Mouse (Mus musculus) cortical plate, adult 2 months (tissue): ENCODE data around the gene Ifi35.

ENCODE experiments used
- CTCF ChIP-seq: fragments of 200-500 bp; IDR thresholded peaks from 2 replicates; pipeline ENCODE4 v1.5.1; 2011; ENCODE audit warnings: mild to moderate bottlenecking, control low read depth, low read length; ENCODE audit not compliant: insufficient read depth; ENCODE audit errors: extremely low read depth
- POLR2A ChIP-seq: fragments of 200-500 bp; IDR thresholded peaks from 2 replicates; pipeline ENCODE4 v1.6.1; 2011; ENCODE audit warnings: mild to moderate bottlenecking, low read length, control low read depth; ENCODE audit not compliant: insufficient read depth; ENCODE audit errors: extremely low read depth

DNA sequence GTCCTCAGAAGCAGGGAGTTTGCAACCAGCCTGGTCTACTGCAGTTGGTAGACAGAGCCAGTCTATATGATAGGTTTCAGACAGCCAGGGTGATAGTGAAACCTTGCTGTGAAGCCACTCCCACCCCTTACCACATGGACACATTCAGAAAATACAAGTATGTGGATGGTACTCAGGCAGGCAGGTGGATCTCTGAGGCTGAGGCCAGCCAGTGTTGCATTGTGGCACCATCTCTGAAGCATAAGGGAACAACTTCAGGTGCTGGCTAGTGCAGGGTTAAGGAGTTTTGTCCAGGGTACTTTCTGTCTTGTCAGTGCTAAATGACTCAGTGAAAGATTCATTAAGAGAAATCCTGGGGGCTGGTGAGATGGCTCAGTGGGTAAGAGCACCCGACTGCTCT, 1.9 kb upstream of the Ifi35 start:
- no peak for TF ChIP-seq CTCF
- no peak for TF ChIP-seq POLR2A
